Mouse (Mus musculus): ENCODE data around the gene Tmem41a. TPM values are rescaled to one million over a fixed set of nuclear protein-coding genes. Genes with fewer than 3 reads are reported as not detected.

Gene Tmem41a
- polyA plus RNA-seq, 1 experiment from 2014 or later = 31.4 TPM

Other genes starting within 250 kb of the Tmem41a start
- gene Ehhadh, start 159.7 kb downstream of the Tmem41a start, polyA plus RNA-seq (2014; fragmentation: Nextera tagmentation; extraction: Ambion mirVana) = 1.9 and 2.0 TPM in 2 replicates
- 5.1 and 7.0 TPM in 2 replicates for gene Map3k13, start 153.2 kb downstream of the Tmem41a start, polyA plus RNA-seq (2014; fragmentation: Nextera tagmentation; extraction: Ambion mirVana)
- gene Liph, start 48.1 kb upstream of the Tmem41a start, polyA plus RNA-seq (2014; fragmentation: Nextera tagmentation; extraction: Ambion mirVana) = 0.05 and 0.12 TPM in 2 replicates
- gene Senp2, start 61.9 kb upstream of the Tmem41a start, polyA plus RNA-seq (2014; fragmentation: Nextera tagmentation; extraction: Ambion mirVana) = 62.8 and 73.1 TPM in 2 replicates
- 108 and 109 TPM in 2 replicates for gene Igf2bp2, start 215.7 kb upstream of the Tmem41a start, polyA plus RNA-seq (2014; fragmentation: Nextera tagmentation; extraction: Ambion mirVana)

All from midbrain, embryonic 11.5 days (tissue).